Mouse (Mus musculus) cerebellum, adult 2 months (tissue): ENCODE results near the gene Kmt5a. TPM values are rescaled to one million over a fixed set of nuclear protein-coding genes. Genes with fewer than 3 reads are reported as not detected.

Experiments used
- DNase-seq, 2 experiments: peaks; one replicate each; pipeline ENCODE4 v3.0.0; 2021
- H3K27ac ChIP-seq: fragments of 200-500 bp; 2 replicates; pipeline ENCODE4 v1.5.1; 2012; ENCODE audit warnings: low read length, control low read depth, inconsistent platforms; ENCODE audit not compliant: insufficient read depth
- H3K27me3 ChIP-seq: fragments of 200-500 bp; 2 replicates; pipeline ENCODE4 v1.6.1; 2012; ENCODE audit warnings: inconsistent platforms, mild to moderate bottlenecking, low read length, moderate library complexity; ENCODE audit not compliant: control insufficient read depth, insufficient read depth
- H3K4me1 ChIP-seq: fragments of 200-500 bp; 2 replicates; pipeline ENCODE4 v1.6.1; 2011; ENCODE audit warnings: low read length; ENCODE audit not compliant: control insufficient read depth, insufficient read depth
- H3K4me3 ChIP-seq: fragments of 200-500 bp; replicated peaks from 2 replicates; pipeline ENCODE3; 2011; ENCODE audit warnings: mild to moderate bottlenecking, low read depth, low read length, control low read depth; ENCODE audit not compliant: insufficient read depth
- CTCF ChIP-seq: fragments of 200-500 bp; IDR thresholded peaks from 2 replicates; pipeline ENCODE4 v1.5.1; 2011; ENCODE audit warnings: low read depth, mild to moderate bottlenecking, control low read depth, low read length, moderate library complexity, borderline replicate concordance; ENCODE audit not compliant: insufficient read depth
- POLR2A ChIP-seq: fragments of 200-500 bp; IDR thresholded peaks from 2 replicates; pipeline ENCODE4 v1.6.1; 2011; ENCODE audit warnings: low read length, control low read depth, borderline replicate concordance; ENCODE audit not compliant: insufficient read depth
- WGBS: fragments of 180-500 bp; shearing (Covaris S2); methylation state at CpG from one replicate; pipeline ENCODE4 v1.1.7; 2018; 5-methylcytosine and 5-hydroxymethylcytosine counted together
- polyA plus RNA-seq: library from polyadenylated mRNA; depleted of rRNA; stranded (reverse); fragments of >200 nt; gene quantifications from 2 replicates; pipeline ENCODE4 v1.2.3, GENCODE M21; 2012; rRNA removed

The Kmt5a gene
- 59.1 and 61.6 TPM in 2 replicates for polyA plus RNA-seq

DNA sequence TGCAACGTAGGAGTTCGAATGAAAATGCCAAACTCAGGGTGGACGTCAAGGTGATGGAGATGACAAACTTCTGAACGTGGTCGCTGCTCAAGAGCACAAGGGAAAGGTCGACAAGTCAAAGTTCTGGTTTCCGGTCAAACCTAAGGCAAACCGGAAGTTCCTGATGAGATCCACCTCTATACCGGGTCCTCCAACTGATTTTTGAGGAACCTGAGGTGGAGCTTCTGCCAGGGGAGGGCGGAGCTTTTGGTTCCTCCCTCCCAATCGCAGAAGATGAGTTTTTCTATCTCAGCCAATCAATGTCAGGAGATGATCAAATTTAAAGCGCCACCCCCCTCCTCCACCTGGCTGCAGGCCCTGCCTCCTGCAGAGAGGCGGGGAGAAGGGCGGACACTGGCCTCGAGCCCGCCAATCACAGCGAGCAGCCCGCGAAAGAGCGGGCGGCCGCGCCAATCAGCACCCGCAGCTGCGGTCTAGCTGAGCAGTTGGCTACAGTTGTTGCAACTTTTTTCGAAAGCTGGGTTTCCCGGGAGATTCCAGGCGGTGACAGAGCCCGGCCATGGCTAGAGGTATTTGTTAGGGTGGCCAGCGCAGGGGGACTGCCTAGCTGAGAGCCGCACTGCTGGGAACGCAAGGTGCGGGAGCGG, at the start of gene Kmt5a:
Gene Kmt5a, plus strand, starts transcription at position 484 of the 647 bp plus-strand sequence.
- peak within 1 kb of the TSS; percentile 64 for H3K4me3 ChIP-seq
- peak within 1 kb of the TSS; percentile 76 for H3K27ac ChIP-seq
- TF ChIP-seq POLR2A = peak; percentile 22; the same call in 1 of the 2 replicates
- TF ChIP-seq CTCF = no peak
- H3K4me1 ChIP-seq = peaks cover 2% of the 10 kb centered on the region; the same call in 1 of the 2 replicates
- DNase-seq = peak; percentile 97
- WGBS = under 1% methylated on average over 34 of the region's 34 CpGs
- H3K27me3 ChIP-seq = no peaks in the 10 kb centered on the region

DNA sequence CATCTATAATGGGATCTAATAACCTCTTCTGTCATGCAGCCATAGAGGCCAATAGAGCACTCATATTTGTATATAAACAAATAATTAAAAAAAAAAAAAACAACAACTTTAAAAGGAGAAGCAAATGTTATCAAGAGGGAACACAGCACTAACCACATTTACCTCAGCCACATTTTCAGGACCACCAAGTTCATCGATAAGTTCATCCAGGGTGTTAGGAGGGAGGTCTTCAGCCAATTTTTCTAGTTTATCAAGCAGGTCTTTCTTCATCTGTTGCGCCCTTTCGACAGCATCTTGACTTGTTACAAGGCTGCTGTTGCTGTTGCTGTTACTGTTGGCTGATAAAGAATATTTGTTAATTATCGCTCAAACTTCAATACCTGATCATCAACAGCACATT, 47.3 kb upstream of the Kmt5a start:
- Histone ChIP-seq H3K4me3 (no peak overlapping the region), H3K27me3 (no peaks in the 10 kb centered on the region), H3K4me1 (no peaks in the 10 kb centered on the region), H3K27ac (no peak overlapping the region)
- DNase-seq = no peak
- over 99% methylated on average over 4 of the region's 4 CpGs for WGBS
- TF ChIP-seq CTCF (no peak), POLR2A (no peak)

DNA sequence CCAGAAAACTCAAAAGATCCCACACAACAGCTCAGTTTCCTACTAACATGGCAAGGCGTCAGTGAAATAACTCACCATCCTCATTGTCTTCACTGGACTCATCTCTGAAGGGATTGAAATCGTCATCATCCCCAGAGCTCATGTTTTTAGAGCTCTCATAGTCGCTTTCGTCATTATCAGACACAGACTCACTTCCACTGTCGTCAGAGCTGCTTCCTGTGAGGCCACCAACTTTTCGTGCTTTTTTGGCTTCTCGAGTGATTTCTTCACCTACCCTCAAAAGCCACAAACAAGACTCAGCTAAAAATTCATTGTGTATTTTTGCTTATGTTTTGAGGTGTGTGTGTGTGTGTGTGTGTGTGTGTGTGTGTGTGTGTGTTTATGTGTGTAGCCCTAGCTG, 46.0 kb upstream of the Kmt5a start:
- WGBS = 92% methylated on average over 7 of the region's 7 CpGs
- H3K27ac ChIP-seq = no peak overlapping the region
- no peak overlapping the region for H3K4me3 ChIP-seq
- DNase-seq = no peak
- no peaks in the 10 kb centered on the region for H3K4me1 ChIP-seq
- no peak for TF ChIP-seq CTCF
- no peak for TF ChIP-seq POLR2A
- no peaks in the 10 kb centered on the region for H3K27me3 ChIP-seq

DNA sequence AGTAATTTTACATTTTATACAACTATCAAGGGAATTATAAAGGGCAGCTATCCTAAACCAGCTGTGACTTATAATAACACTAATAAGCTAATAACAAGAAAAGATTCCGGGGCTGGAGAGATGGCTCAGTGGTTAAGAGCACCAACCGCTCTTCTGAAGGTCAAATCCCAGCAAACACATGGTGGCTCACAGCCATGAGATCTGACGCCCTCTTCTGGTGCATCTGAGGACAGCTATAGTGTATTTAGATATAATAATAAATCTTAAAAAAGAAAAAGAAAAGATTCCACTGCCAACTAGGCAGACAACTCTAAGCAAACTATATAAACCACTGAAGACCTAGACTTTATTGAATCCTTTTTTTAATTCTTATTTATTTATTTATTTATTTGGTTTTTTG, 28.9 kb upstream of the Kmt5a start:
- no peak for DNase-seq

DNA sequence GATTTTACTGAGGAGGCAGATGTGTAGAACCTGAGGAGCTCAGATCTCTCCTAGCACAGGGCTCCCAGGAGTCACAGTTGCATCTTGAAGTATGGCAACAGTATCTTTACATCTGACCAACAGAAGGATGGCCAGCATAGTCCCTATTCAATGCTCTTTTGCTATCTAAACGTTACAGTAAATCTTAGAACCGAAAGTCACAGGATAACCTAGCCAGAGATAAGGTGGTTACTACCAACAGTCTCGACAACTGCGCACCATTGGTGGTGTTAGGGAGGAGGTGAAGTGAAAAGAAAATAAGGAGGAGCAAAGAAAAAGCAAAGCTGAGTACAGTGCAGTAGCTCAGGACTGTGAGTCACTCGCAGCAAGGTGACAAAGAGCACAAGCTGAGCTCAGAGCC, 27.6 kb upstream of the Kmt5a start:
- H3K27me3 ChIP-seq = no peaks in the 10 kb centered on the region
- DNase-seq = no peak
- H3K27ac ChIP-seq = no peak overlapping the region
- 89% methylated on average over 5 of the region's 5 CpGs for WGBS
- TF ChIP-seq POLR2A (no peak), CTCF (no peak)
- no peaks in the 10 kb centered on the region for H3K4me1 ChIP-seq
- H3K4me3 ChIP-seq = no peak overlapping the region

More for the DNA sequence above, 28.9 kb upstream of the Kmt5a start:
- Histone ChIP-seq H3K27me3 (no peaks in the 10 kb centered on the region), H3K4me1 (no peaks in the 10 kb centered on the region), H3K27ac (no peak overlapping the region), H3K4me3 (no peak overlapping the region)
- TF ChIP-seq POLR2A (no peak), CTCF (no peak)
- WGBS = 72% methylated on average over 3 of the region's 3 CpGs

DNA sequence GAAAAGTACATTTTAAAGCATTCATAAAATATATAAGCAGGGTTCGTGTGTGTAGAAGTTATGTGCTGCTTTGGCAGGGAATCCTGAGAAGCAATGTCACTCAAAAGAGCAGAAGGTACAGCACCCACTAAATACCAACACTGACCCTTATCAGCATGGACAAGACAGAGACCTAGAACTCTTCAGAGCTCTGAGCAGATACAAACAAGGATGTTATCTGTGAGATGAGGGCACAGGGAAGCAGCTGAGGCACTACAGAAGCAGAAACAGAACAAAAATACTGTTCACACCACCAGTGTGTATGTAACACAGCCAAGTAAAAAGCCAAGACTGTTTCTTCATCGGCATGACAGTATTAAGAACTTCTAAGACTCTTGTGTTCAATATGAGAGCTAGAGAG, 20.8 kb upstream of the Kmt5a start:
- Histone ChIP-seq H3K4me1 (peaks cover 8% of the 10 kb centered on the region; the same call in 1 of the 2 replicates), H3K27me3 (no peaks in the 10 kb centered on the region), H3K4me3 (no peak overlapping the region), H3K27ac (no peak overlapping the region)
- 82% methylated on average over 2 of the region's 2 CpGs for WGBS
- DNase-seq = no peak
- TF ChIP-seq CTCF (no peak), POLR2A (no peak)

DNA sequence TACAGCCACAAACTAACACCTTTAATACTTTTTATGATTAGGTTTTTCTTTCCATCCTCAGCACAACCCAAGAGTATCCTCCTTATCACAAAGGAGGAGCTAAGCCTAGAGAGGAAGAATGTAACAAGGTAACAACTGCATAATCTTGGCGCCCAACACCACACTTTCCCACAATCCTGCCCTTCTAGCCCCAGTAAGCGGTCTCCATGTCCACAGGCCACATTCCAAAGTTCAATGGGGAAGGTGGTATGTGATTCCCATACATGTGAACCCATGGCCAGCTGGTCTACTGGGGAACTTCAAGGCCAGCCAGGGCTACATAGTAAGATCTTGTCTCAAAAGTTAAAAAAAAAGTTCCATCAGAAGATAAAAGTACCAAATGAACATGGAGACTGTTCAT, 17.9 kb upstream of the Kmt5a start:
- WGBS = 93% methylated on average over 2 of the region's 2 CpGs
- TF ChIP-seq CTCF = no peak
- no peak for TF ChIP-seq POLR2A
- H3K27ac ChIP-seq = no peak overlapping the region
- no peaks in the 10 kb centered on the region for H3K27me3 ChIP-seq
- H3K4me3 ChIP-seq = no peak overlapping the region
- peaks cover 8% of the 10 kb centered on the region; the same call in 1 of the 2 replicates for H3K4me1 ChIP-seq
- DNase-seq = no peak

DNA sequence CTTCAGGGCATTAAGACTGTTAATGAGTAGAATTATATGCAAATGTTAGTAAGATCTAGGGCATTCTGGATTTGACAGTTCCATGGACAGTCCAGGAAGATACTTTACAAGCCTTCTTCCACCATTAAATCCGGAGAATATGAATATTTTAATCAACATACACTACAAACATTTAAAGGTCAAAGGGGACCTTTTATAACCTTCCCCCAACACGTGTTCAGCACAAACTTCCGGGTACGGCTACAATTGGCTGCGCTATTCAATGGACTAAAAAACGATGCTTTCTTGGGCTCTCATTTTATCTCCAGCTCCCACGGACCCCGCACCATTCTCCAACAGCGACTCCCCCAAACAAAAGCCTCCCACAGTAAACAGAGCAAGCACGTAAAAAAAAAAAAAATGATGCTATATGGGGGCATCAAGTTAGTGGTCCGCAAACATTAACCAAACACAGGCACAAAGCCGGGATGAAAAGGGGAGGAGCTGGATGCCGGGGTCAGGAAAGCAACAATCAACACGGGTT, 15.5 kb upstream of the Kmt5a start:
- no peak for TF ChIP-seq CTCF
- TF ChIP-seq POLR2A = no peak
- Histone ChIP-seq H3K27me3 (no peaks in the 10 kb centered on the region), H3K4me3 (peak overlapping the region; percentile 70), H3K27ac (no peak overlapping the region), H3K4me1 (peaks cover 8% of the 10 kb centered on the region; the same call in 1 of the 2 replicates)
- WGBS = 2% methylated on average over 14 of the region's 14 CpGs
- no peak for DNase-seq
